ENCODE assay signal across 46 mouse cellular contexts in genomic region chr5:108760002-108760401, GRCm38 (mm10). TPM values are rescaled to one million over a fixed set of nuclear protein-coding genes. Genes with fewer than 3 reads are reported as not detected.
"Had no signal": no experiment of that assay in that cellular context is flagged by ENCODE, and none has a peak within 500 bp of the region (broad histone marks: within the 10 kb centered on the region; RNA-seq: fewer than 3 reads in every experiment).

No protein-coding gene starts in this region.

- H3K27ac ChIP-seq: limb, embryonic 10.5 days; limb, embryonic 12.5 days; limb, embryonic 13.5 days; limb, embryonic 15.5 days; liver, embryonic 12.5 days; liver, embryonic 13.5 days; liver, embryonic 14.5 days; liver, embryonic 15.5 days; lung, embryonic 15.5 days; macrophage; midbrain, embryonic 10.5 days; midbrain, embryonic 12.5 days; midbrain, embryonic 13.5 days; midbrain, embryonic 15.5 days had no signal

- ATAC-seq: liver, embryonic 12.5 days; liver, postnatal 0 days; lung, postnatal 0 days; midbrain, embryonic 13.5 days; midbrain, embryonic 15.5 days; midbrain, embryonic 16.5 days had no signal

- H3K36me3 ChIP-seq: limb, embryonic 10.5 days; limb, embryonic 12.5 days; limb, embryonic 13.5 days; limb, embryonic 15.5 days; liver, embryonic 12.5 days; liver, embryonic 13.5 days; liver, embryonic 15.5 days; lung, embryonic 15.5 days; midbrain, embryonic 10.5 days; midbrain, embryonic 12.5 days; midbrain, embryonic 13.5 days; midbrain, embryonic 15.5 days had no signal

- H3K4me3 ChIP-seq: limb, embryonic 10.5 days; limb, embryonic 12.5 days; limb, embryonic 13.5 days; limb, embryonic 15.5 days; liver, embryonic 12.5 days; liver, embryonic 13.5 days; liver, embryonic 15.5 days; lung, embryonic 15.5 days; megakaryocyte, embryonic 14.5 days; midbrain, embryonic 10.5 days; midbrain, embryonic 12.5 days; midbrain, embryonic 13.5 days; midbrain, embryonic 15.5 days; myocyte had no signal

- H3K27me3 ChIP-seq: limb, embryonic 12.5 days; limb, embryonic 13.5 days; limb, embryonic 15.5 days; liver, embryonic 12.5 days; lung, embryonic 15.5 days; megakaryocyte, embryonic 14.5 days; midbrain, embryonic 12.5 days; midbrain, embryonic 13.5 days; midbrain, embryonic 15.5 days had no signal

- DNase-seq: left cerebral cortex, postnatal 4 days; liver; liver, embryonic 13.5 days; liver, postnatal 0 days; lung, adult 18-20 months; lung, adult 2 months; lung, embryonic 14.5 days; lung, postnatal 10 days; lung, postnatal 14 days; lung, postnatal 36 days; lung, postnatal 4 days; midbrain, embryonic 14.5 days had no signal

- H3K4me1 ChIP-seq: limb, embryonic 10.5 days; limb, embryonic 12.5 days; limb, embryonic 13.5 days; limb, embryonic 15.5 days; liver, embryonic 12.5 days; liver, embryonic 13.5 days; liver, embryonic 15.5 days; lung, embryonic 15.5 days; megakaryocyte, embryonic 14.5 days; midbrain, embryonic 10.5 days; midbrain, embryonic 12.5 days; midbrain, embryonic 13.5 days; midbrain, embryonic 15.5 days had no signal

- H3K9ac ChIP-seq: limb, embryonic 12.5 days; limb, embryonic 13.5 days; limb, embryonic 15.5 days; liver, embryonic 12.5 days; liver, embryonic 13.5 days; liver, embryonic 14.5 days; liver, embryonic 15.5 days; liver, postnatal 0 days; lung, embryonic 14.5 days; lung, embryonic 15.5 days; midbrain, embryonic 12.5 days; midbrain, embryonic 13.5 days; midbrain, embryonic 15.5 days had no signal

- H3K4me2 ChIP-seq: limb, embryonic 12.5 days; limb, embryonic 13.5 days; limb, embryonic 15.5 days; liver, embryonic 11.5 days; liver, embryonic 12.5 days; liver, embryonic 13.5 days; liver, embryonic 15.5 days; lung, embryonic 14.5 days; lung, embryonic 15.5 days; midbrain, embryonic 11.5 days; midbrain, embryonic 12.5 days; midbrain, embryonic 13.5 days; midbrain, embryonic 15.5 days had no signal

- H3K9me3 ChIP-seq: limb, embryonic 10.5 days; limb, embryonic 12.5 days; limb, embryonic 13.5 days; limb, embryonic 15.5 days; liver, embryonic 12.5 days; liver, embryonic 13.5 days; liver, embryonic 15.5 days; lung, embryonic 15.5 days; megakaryocyte, embryonic 14.5 days; midbrain, embryonic 10.5 days; midbrain, embryonic 12.5 days; midbrain, embryonic 13.5 days; midbrain, embryonic 15.5 days had no signal

RNA-seq across cellular contexts. Expression of gene Rnf212, which starts 14.8 kb away (rescaled TPM):
- total RNA-seq: left cerebral cortex, postnatal 10 days; left cerebral cortex, postnatal 14 days; left cerebral cortex, postnatal 25 days; left cerebral cortex, postnatal 36 days; left cerebral cortex, postnatal 4 days; liver, adult 2 months; megakaryocyte, adult 5-6 weeks; megakaryocyte-erythroid progenitor cell, adult 5-6 weeks; midbrain, postnatal 0 days; monocyte, adult 5-6 weeks had no signal
- polyA plus RNA-seq: limb, embryonic 13.5 days; limb, embryonic 14.5 days; limb, embryonic 15.5 days; liver, adult 2 months; lung, adult 2 months; lung, embryonic 14.5 days; lung, embryonic 15.5 days; lung, embryonic 16.5 days; lung, postnatal 0 days; macrophage; midbrain, embryonic 11.5 days; midbrain, embryonic 12.5 days; midbrain, embryonic 13.5 days; midbrain, embryonic 14.5 days; midbrain, embryonic 15.5 days; midbrain, embryonic 16.5 days; midbrain, postnatal 0 days; myocyte had no signal

RNA-seq across cellular contexts. Expression of gene Tmed11, which starts 35.2 kb away (rescaled TPM):
- total RNA-seq: left cerebral cortex, postnatal 10 days; left cerebral cortex, postnatal 14 days; left cerebral cortex, postnatal 25 days; left cerebral cortex, postnatal 36 days; left cerebral cortex, postnatal 4 days; megakaryocyte progenitor cell, adult 5-6 weeks; megakaryocyte, adult 5-6 weeks; megakaryocyte-erythroid progenitor cell, adult 5-6 weeks; midbrain, postnatal 0 days; monocyte, adult 5-6 weeks had no signal
- polyA plus RNA-seq: limb, embryonic 10.5 days; limb, embryonic 11.5 days; limb, embryonic 12.5 days; limb, embryonic 13.5 days; limb, embryonic 14.5 days; limb, embryonic 15.5 days; liver, adult 2 months; liver, embryonic 11.5 days; liver, embryonic 12.5 days; liver, embryonic 13.5 days; liver, embryonic 14.5 days; liver, embryonic 15.5 days; liver, postnatal 0 days; lung, adult 2 months; lung, embryonic 14.5 days; lung, embryonic 15.5 days; lung, embryonic 16.5 days; lung, postnatal 0 days; macrophage; midbrain, embryonic 10.5 days; midbrain, embryonic 11.5 days; midbrain, embryonic 12.5 days; midbrain, embryonic 13.5 days; midbrain, embryonic 14.5 days; midbrain, embryonic 15.5 days; midbrain, embryonic 16.5 days; midbrain, postnatal 0 days; myocyte; neural tube, embryonic 11.5 days had no signal

RNA-seq across cellular contexts. Expression of gene Vmn2r8, which starts 48.6 kb away (rescaled TPM):
- total RNA-seq: left cerebral cortex, postnatal 10 days; left cerebral cortex, postnatal 14 days; left cerebral cortex, postnatal 25 days; left cerebral cortex, postnatal 36 days; left cerebral cortex, postnatal 4 days; liver, adult 2 months; megakaryocyte progenitor cell, adult 5-6 weeks; megakaryocyte, adult 5-6 weeks; megakaryocyte-erythroid progenitor cell, adult 5-6 weeks; midbrain, postnatal 0 days; monocyte, adult 5-6 weeks had no signal
- polyA plus RNA-seq: limb, embryonic 10.5 days; limb, embryonic 11.5 days; limb, embryonic 12.5 days; limb, embryonic 13.5 days; limb, embryonic 14.5 days; limb, embryonic 15.5 days; liver, adult 2 months; liver, embryonic 11.5 days; liver, embryonic 12.5 days; liver, embryonic 13.5 days; liver, embryonic 14.5 days; liver, embryonic 15.5 days; liver, embryonic 16.5 days; liver, postnatal 0 days; lung, adult 2 months; lung, embryonic 14.5 days; lung, embryonic 15.5 days; lung, embryonic 16.5 days; lung, postnatal 0 days; macrophage; midbrain, embryonic 10.5 days; midbrain, embryonic 11.5 days; midbrain, embryonic 12.5 days; midbrain, embryonic 13.5 days; midbrain, embryonic 14.5 days; midbrain, embryonic 15.5 days; midbrain, embryonic 16.5 days; midbrain, postnatal 0 days; myocyte; neural tube, embryonic 11.5 days had no signal
